Mouse (Mus musculus): ENCODE results near the gene Setd1b. TPM values are rescaled to one million over a fixed set of nuclear protein-coding genes. Genes with fewer than 3 reads are reported as not detected.

Gene Setd1b
- polyA plus RNA-seq, 1 experiment from 2014 or later, result 11.4 TPM

- Histone ChIP-seq H3K4me1 (peaks cover 72% of the 10 kb centered on the region), H3K27me3 (no peaks in the 10 kb centered on the region), H3K4me3 (replicated peaks) (peak overlapping the region; percentile 85), H3K9ac (peak overlapping the region; percentile 40; the same call in 1 of the 2 replicates), H3K36me3 (0 out of 2 replicates have a peak, but pooled peaks cover 7% of the 10 kb centered on the region), H3K9me3 (replicated peaks) (no peaks in the 10 kb centered on the region), H3K4me2 (replicated peaks) (peak overlapping the region; percentile 97), H3K27ac (replicated peaks) (peak overlapping the region; percentile 100)
- 3% methylated on average over 30 of the region's 30 CpGs for WGBS
- no peak; the same call in 1 of the 2 replicates for ATAC-seq (ENCODE audit: insufficient number of reproducible peaks, low FRiP score, low TSS enrichment, low read depth)
These were observed 6.3 kb upstream of the Setd1b start for GRCm38 (mm10) chr5:123135471-123136360.

GRCm38 (mm10) chr5:123136361-123137043 is 5.5 kb upstream of the Setd1b start:
- H3K4me2 ChIP-seq (replicated peaks), result peak overlapping the region; percentile 97
- H3K9me3 ChIP-seq (replicated peaks), result no peaks in the 10 kb centered on the region
- ATAC-seq (ENCODE audit: insufficient number of reproducible peaks, low FRiP score, low TSS enrichment, low read depth), result peak; percentile 48
- H3K9ac ChIP-seq, result peak overlapping the region; percentile 40
- H3K27ac ChIP-seq (replicated peaks), result peak overlapping the region; percentile 100
- peak overlapping the region; percentile 85 for H3K4me3 ChIP-seq (replicated peaks)
- H3K27me3 ChIP-seq, result no peaks in the 10 kb centered on the region
- 0 out of 2 replicates have a peak, but pooled peaks cover 7% of the 10 kb centered on the region for H3K36me3 ChIP-seq
- 1% methylated on average over 13 of the region's 13 CpGs for WGBS
- H3K4me1 ChIP-seq, result peaks cover 70% of the 10 kb centered on the region

DNA sequence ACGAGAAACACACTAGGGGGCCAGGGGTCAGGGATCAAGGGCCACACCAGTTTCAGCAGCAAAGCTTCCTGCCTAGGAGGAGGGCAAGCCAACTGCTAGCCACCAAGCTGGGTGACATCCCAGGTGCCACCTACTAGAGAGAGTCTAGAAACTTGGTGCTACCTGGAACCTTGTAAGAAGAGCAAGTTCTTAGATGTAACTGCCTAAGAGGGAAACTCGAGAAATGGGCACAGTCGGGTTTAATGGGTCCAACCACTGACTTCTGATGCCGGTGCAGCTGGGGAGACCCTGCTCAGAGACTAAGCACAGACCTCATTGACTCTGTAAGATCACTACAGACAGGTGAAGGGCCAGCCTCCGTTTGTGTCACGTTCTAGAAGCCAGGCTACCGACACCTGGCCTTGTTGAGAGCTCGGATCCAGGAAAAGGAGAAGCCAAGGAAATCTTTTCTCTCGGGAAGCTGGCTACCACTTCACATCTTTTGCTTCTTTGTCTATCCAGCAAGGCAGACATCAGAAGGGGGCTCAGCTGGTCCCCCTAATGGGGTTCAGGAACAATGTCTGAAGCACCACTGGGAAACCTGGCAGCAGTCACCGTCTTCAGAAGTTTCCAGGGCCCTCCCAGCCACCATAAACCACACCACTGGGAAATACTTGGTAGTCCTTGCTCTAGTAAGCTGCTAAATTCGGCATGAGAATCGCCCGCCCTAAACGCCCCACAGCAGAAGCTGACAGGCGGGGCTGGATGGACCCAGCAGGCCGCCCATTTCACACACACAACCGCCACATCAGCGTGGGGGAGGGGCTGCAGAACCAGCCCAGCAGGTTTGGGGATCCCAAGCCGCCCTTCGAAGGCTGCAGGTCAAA is 4.7 kb upstream of the Setd1b start:
- H3K4me1 ChIP-seq, result peaks cover 62% of the 10 kb centered on the region
- no peak for ATAC-seq (ENCODE audit: insufficient number of reproducible peaks, low FRiP score, low TSS enrichment, low read depth)

DNA sequence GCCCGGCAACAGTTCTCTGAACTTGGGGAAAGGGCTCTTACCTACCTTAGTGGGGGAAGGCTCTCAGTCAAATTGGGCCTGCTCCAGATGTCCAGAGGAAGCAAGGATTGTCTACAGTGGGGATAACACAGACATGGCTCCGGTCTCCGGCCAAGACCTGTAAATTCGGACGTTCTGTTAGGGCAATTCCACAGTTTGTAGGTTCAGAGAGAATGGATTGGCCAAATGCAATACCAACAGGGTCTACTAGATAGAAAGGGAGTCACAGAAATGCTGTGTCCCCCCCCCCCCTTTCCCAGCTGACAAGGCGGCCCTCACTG is 4.1 kb upstream of the Setd1b start:
- H3K9ac ChIP-seq, result peak overlapping the region; percentile 40; the same call in 1 of the 2 replicates
- peak overlapping the region; percentile 97 for H3K4me2 ChIP-seq (replicated peaks)
- H3K4me1 ChIP-seq, result peaks cover 56% of the 10 kb centered on the region
- WGBS, result 2% methylated on average over 6 of the region's 6 CpGs
- 0 out of 2 replicates have a peak, but pooled peaks cover 7% of the 10 kb centered on the region for H3K36me3 ChIP-seq
- H3K27me3 ChIP-seq, result no peaks in the 10 kb centered on the region
- H3K27ac ChIP-seq (replicated peaks), result peak overlapping the region; percentile 100
- ATAC-seq (ENCODE audit: insufficient number of reproducible peaks, low FRiP score, low TSS enrichment, low read depth), result no peak
- H3K4me3 ChIP-seq (replicated peaks), result peak overlapping the region; percentile 85
- no peaks in the 10 kb centered on the region for H3K9me3 ChIP-seq (replicated peaks)

More for the DNA sequence above, 4.7 kb upstream of the Setd1b start:
- Histone ChIP-seq H3K4me3 (replicated peaks) (peak overlapping the region; percentile 85), H3K27ac (replicated peaks) (peak overlapping the region; percentile 100), H3K4me2 (replicated peaks) (peak overlapping the region; percentile 97), H3K36me3 (0 out of 2 replicates have a peak, but pooled peaks cover 7% of the 10 kb centered on the region), H3K9ac (peak overlapping the region; percentile 40), H3K27me3 (no peaks in the 10 kb centered on the region), H3K9me3 (replicated peaks) (no peaks in the 10 kb centered on the region)
- WGBS, result 2% methylated on average over 20 of the region's 20 CpGs

GRCm38 (mm10) chr5:123138230-123138911 is 3.6 kb upstream of the Setd1b start:
- H3K9ac ChIP-seq, result peak overlapping the region; percentile 92
- H3K27me3 ChIP-seq, result no peaks in the 10 kb centered on the region
- under 1% methylated on average over 39 of the region's 40 CpGs for WGBS
- 0 out of 2 replicates have a peak, but pooled peaks cover 7% of the 10 kb centered on the region for H3K36me3 ChIP-seq
- peak; percentile 35; the same call in 1 of the 2 replicates for ATAC-seq (ENCODE audit: insufficient number of reproducible peaks, low FRiP score, low TSS enrichment, low read depth)
- no peaks in the 10 kb centered on the region for H3K9me3 ChIP-seq (replicated peaks)
- H3K4me3 ChIP-seq (replicated peaks), result peak overlapping the region; percentile 85
- H3K4me1 ChIP-seq, result peaks cover 51% of the 10 kb centered on the region
- H3K4me2 ChIP-seq (replicated peaks), result peak overlapping the region; percentile 97
- H3K27ac ChIP-seq (replicated peaks), result peak overlapping the region; percentile 100

DNA sequence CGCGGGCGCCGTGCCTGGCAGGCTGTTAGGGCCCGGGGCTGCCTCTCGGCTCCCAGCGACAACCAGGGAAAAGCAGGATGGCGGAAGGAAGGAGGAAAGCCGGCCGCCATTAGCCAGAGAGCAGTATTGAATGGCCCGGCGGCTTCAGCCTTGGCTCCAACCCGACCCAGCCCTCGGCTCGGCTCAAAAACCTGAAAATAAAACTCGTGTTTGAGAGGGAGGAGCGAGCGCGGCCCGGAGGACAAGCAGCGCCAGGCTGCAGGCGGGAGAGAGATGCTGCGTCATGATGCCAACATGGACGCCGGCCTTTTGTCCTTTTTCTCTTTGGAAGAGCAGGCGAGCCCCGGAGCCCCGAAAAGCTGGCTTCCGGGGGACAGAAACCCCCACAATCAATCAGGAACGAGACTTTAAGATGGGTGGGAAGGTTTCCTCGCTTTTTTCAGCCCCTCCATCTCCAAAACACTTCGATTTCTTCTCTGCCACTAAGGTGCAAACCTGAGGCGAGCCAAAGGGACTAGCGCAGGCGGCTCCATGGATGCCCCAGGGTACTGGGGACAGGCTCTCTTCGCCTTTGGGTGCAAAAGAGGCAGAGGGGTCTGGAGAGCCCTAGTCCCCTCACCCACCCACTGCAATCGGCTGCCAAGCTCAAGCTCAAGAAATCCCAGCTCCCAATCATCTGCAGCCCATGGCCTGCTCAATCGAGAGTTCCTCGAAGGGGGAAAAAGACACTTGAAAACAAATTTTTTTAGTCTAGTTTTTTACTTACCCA is 2.9 kb upstream of the Setd1b start:
- Histone ChIP-seq H3K4me1 (peaks cover 48% of the 10 kb centered on the region), H3K27me3 (no peaks in the 10 kb centered on the region), H3K4me2 (replicated peaks) (peak overlapping the region; percentile 97), H3K9ac (peak overlapping the region; percentile 92), H3K27ac (replicated peaks) (peak overlapping the region; percentile 100), H3K9me3 (replicated peaks) (no peaks in the 10 kb centered on the region), H3K4me3 (replicated peaks) (peak overlapping the region; percentile 85), H3K36me3 (0 out of 2 replicates have a peak, but pooled peaks cover 7% of the 10 kb centered on the region)
- ATAC-seq (ENCODE audit: insufficient number of reproducible peaks, low FRiP score, low TSS enrichment, low read depth), result no peak
- WGBS, result under 1% methylated on average over 39 of the region's 39 CpGs

GRCm38 (mm10) chr5:123139722-123140627 is 2.0 kb upstream of the Setd1b start:
- WGBS, result under 1% methylated on average over 28 of the region's 28 CpGs
- ATAC-seq (ENCODE audit: insufficient number of reproducible peaks, low FRiP score, low TSS enrichment, low read depth), result no peak
- Histone ChIP-seq H3K9ac (peak overlapping the region; percentile 92), H3K27ac (replicated peaks) (peak overlapping the region; percentile 100), H3K27me3 (no peaks in the 10 kb centered on the region), H3K4me3 (replicated peaks) (peak overlapping the region; percentile 85), H3K36me3 (0 out of 2 replicates have a peak, but pooled peaks cover 4% of the 10 kb centered on the region), H3K4me2 (replicated peaks) (peak overlapping the region; percentile 97), H3K9me3 (replicated peaks) (no peaks in the 10 kb centered on the region), H3K4me1 (peaks cover 48% of the 10 kb centered on the region)

GRCm38 (mm10) chr5:123140694-123141554 is 1.1 kb upstream of the Setd1b start:
- H3K9ac ChIP-seq, result peak overlapping the region; percentile 99
- no peaks in the 10 kb centered on the region for H3K27me3 ChIP-seq
- no peaks in the 10 kb centered on the region for H3K9me3 ChIP-seq (replicated peaks)
- 0 out of 2 replicates have a peak, but pooled peaks cover 4% of the 10 kb centered on the region for H3K36me3 ChIP-seq
- peaks cover 48% of the 10 kb centered on the region for H3K4me1 ChIP-seq
- peak; percentile 73 for ATAC-seq (ENCODE audit: insufficient number of reproducible peaks, low FRiP score, low TSS enrichment, low read depth)
- under 1% methylated on average over 31 of the region's 31 CpGs for WGBS
- H3K27ac ChIP-seq (replicated peaks), result peak overlapping the region; percentile 100
- H3K4me3 ChIP-seq (replicated peaks), result peak overlapping the region; percentile 85
- peak overlapping the region; percentile 97 for H3K4me2 ChIP-seq (replicated peaks)
